Mouse (Mus musculus) lung, postnatal 25 days (tissue): ENCODE measurements around the gene Gm7694.

Experiments
- DNase-seq: peaks from one replicate; pipeline ENCODE4 v3.0.0; 2022; ENCODE audit warnings: low spot score

The Gm7694 gene

DNA sequence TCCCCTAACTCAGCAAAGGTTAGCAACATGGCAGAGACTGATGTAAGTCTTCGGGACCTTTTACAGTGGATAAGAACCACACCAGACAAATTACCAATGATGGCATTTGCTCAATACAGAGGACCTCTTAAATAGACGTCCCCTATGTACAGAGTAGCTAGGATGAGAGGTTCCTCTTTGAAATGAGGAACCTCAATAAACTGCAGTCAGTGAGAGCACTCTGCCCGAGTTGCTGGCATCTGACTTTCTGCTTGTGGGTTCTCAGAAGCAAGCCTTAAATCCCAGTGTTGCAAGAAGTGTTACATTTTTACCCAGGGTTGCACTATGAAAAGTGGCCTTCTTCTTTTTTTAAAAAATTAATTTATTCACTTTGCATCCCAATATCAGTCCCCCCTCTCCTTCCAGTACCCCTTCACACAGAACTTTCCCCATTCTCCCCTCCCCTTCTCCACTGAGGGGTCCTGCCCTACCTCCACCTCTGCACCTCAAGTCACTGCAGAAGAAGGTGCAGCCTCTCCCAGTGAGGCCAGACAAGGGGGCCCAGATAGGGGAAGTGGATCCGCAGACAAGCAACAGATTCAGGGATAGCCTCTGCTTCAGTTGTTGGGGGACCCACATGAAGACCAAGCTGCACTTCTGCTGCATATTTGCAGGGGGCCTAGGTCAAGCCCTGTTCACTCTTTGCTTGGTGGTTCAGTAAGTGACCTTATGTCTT is 23.6 kb downstream of the Gm7694 start:
- peak; percentile 35 for DNase-seq

DNA sequence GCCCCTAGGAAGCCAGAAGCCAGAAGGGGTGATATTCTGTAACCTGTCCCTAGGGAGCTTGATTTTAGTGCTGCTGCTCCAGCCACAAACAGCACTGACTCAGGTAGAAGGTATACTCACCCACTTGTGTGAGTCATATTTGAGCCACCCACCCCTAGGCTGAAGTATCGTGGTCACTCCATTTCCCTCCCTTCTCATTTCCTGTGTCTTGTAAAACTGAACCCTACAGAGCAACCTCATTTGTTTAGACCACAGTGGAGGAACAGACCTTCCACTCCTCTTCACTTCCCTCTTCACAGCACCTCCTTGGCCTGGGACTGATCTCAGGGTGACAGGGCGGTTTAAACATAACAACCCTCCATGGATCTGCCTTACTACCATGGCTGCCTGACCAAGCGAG is 29.1 kb downstream of the Gm7694 start, which contains the start of gene Sh2d1b1:
Sh2d1b1 (plus strand) TSS at position 305 of the 400 bp plus-strand sequence.
- DNase-seq, result no peak

DNA sequence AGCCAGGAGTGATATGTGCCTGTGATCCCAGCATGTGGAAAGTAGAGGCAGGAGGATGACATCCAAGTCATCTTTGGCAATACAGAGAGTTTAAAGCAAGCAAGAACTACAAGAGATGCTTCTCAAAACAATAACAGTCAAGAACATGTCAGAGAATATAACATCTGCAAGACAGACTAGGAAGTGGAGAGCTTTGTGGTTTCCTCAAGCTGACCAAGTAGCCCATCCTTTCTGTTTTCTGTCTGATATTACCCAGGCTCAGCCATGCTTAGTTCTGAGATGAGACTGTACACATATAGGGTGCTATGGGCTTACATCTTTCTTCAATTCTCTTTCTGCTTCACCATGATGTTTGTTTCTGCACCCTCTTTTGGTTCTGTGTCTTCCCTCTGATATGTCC is 32.9 kb downstream of the Gm7694 start:
- no peak for DNase-seq

DNA sequence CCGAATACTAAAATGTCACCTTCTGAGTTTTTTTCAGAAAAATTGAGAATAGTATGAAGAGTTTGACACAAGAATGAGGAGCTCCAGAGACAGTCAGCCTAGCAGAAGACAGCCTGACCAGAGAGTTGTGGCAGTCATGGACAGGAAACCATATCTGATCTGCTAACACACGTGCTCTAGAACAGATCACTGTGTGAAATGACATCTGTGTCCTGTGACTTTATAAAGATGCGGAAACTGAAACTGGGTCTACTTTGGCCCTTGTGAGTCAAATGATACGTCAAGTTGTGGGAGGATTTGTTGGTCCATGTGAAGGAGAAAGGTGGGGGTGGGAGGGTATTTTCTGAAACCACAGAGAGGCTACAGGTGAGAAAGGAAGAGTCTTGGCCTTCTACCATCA is 35.4 kb downstream of the Gm7694 start:
- DNase-seq, result no peak

DNA sequence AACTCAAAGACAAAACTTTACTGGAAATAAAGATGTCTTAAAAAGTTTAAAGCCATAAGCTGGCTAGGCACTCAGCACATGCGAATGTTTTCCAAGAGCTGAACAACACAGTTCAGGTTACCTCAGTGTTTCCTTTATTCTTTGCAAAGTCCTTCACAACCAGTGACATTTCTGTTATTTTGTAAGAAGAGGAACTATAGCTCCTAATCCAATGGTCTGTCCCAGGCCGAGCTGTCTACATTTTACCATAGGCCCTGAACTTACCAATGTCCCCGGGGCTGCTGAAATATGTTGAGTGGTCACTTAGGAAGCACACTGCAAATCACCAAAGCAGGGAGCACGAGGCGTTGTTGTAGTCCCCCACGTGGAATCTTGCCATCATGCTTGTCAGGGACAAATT is 35.9 kb downstream of the Gm7694 start:
- no peak for DNase-seq

DNA sequence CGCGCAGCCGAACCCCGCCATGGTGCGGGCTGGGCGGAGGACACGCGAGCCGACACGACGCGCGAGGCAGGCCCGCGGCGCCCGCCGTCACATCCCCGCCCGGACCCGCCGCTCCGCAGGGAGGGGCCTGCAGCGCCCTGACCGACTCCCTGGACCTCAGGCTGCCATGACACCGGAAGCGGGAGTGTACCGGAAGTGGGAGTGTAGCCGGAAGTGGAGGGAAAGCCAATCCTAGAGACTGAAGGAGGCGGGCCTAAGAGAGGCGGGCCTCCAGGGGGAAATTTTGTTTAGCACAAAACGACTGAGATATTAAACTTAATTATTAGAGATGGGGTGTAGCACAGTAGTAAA is 50.6 kb downstream of the Gm7694 start:
- peak; percentile 89 for DNase-seq

DNA sequence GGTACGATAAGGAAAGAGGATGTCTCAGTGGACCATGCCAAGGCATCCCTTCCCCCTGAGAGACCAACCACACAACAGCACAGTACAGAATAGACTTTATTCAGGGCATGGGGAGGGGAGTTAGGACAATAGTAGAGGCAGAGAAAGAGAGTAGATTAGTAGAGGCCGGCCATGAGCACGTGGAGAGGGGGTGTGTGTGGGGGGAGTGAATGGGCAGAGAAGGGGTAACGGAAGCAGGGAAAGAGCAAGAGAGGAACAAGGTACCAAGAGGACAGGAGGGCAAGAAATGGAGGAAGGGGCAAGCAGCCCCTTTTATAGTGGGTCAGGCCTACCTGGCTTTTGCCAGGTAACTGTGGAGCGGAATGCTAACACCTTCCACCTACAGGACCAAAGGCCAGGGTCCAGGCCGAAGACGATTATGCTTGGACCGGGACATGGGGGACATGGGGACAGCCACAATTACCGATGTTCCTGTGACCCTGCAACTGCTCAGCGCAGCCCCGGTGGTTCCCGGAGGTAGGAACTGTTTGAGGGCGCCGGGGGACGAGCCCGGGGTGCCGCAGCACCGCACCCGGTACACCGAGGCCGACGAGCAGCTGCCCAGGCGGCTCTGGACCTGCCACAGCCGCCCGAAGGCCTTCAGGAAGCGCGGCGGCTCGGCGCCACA is 51.1 kb downstream of the Gm7694 start:
- DNase-seq, result no peak
